Mouse (Mus musculus) right cerebral cortex, postnatal 14 days (tissue): ENCODE data around the gene Dhx58.
"Not testable (repeated sequence)": the region's sequence is repeated elsewhere in the genome, so short reads cannot be mapped to it uniquely, and the experiment has no call there.

Experiments
- DNase-seq: peaks from one replicate; pipeline ENCODE4 v3.0.0; 2022

The Dhx58 gene

DNA sequence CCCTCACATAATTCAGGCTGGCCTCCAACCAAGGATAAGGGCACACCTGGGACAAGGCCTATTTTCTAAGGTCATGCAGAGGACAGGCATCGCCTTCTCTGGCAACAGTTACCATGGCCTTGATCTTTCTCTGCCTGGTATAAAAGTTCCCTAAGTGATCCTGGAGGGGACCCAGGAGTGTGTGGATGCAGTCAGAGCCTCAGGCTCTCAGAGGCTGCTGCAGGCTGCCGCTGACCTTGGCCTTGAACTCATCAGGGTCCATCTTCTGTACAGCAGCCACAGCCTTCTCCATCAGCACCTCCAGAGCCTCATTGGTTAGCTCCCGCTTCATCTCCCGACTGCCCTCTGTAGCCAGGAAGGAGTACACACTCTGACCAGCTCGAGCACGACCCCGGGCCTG, 6.2 kb downstream of the Dhx58 start:
- no peak for DNase-seq

DNA sequence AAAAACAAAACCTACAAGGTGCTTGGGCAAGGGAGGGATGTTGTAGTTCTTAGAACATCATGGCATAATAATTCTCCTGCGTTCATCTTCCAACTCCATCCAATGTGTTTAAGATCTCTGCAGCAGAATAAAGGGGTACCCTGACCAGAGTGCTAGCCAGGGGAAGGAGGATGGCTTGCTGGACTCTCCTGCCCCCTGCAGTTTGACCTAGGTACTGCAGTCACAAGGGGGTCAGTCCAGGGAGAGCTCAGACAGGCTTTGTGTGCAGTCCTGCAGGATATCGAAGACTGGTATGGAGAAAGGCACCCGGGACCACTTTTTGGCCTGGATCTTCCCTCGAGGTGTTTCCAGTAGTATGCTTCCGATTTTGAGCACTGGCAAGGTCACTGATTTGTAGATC, 9.1 kb downstream of the Dhx58 start:
- DNase-seq: peak; percentile 69

DNA sequence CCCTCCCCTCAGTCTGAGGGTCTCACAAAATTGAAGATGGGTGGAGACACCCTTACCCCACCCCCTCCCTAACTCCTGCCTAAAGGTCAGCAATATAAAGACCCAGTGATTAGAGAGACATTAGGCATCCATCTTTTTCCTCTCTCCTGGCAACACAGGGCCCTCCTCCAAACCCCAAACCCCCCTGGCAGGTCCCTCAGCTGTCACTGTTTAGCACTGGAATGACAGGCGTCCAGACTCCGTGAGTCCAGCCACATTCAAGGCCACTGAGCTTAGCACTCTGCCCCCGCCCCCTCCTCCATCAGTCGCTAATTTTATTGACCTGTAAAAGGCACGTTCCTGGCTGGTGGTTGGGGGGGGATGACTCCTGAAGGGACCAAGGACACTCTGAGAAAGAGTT, 10.9 kb downstream of the Dhx58 start:
- DNase-seq: no peak

GRCm38 (mm10) chr11:100692164-100692616, 11.9 kb downstream of the Dhx58 start, which contains the start of gene Zfp385c:
Gene Zfp385c, minus strand, starts transcription at chr11:100692455.
- no peak for DNase-seq

DNA sequence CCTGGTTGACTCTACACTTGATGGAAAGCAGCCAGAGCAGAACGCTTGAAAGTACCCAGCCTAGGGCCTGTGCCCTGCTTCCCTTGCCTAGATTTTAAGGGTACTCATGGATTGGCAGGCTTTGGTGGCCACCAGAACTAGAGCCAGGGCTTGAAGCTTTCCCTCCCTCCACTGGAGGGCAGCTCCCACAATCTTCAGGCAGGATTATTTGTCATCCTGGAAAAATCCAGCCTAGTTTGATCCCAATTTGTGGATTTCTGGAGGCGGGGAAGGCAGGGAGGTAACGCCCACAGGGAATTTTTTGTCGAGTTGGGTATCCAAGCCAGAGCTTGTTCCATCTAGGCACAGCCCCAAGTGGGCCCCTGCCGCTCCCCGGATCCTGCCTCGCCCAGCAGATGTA, 13.7 kb downstream of the Dhx58 start:
- DNase-seq: no peak

- no peak for DNase-seq
These were observed 15.6 kb downstream of the Dhx58 start for GRCm38 (mm10) chr11:100688443-100688842.

DNA sequence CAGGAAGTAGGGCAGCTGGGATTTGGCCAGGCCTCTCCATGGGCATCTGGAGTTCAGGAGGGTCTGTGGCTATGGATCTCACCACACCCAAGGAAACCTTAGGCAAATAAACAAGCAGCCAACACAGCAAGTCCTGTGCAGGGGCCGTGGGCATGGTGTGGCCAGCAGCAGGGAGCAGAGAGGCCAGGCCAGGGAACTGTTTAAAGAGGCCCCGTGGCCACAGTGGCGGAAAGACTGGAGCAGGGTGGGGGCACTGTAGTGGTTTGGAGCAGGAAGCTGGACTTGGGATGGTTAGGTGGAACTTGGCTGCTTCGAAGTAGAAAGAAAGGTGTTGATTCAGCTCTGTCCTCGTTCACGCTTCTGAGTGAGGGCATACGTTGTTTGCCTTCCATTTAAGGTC, 16.8 kb downstream of the Dhx58 start:
- DNase-seq: no peak

GRCm38 (mm10) chr11:100685371-100685770, 18.7 kb downstream of the Dhx58 start:
- no peak for DNase-seq

DNA sequence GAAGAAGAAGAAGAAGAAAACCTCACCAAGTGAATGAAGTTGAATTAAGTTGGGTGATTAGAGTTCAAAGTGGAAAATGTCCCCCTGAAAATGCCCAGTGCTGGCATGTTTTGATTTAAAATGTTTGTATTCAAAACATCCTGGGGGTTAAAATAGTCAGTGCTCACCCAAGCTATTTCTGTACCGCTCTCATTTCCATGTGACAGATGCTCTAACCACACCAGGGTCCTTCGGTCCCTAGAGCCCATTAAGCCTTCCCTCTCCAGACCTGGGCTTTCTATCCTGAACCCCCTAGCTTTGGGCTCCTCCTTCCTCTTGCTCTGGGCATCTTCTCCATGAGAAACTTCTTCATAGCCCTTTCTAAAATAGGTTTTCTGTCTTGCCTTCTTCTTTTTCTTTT, 20.0 kb downstream of the Dhx58 start:
- no peak for DNase-seq

DNA sequence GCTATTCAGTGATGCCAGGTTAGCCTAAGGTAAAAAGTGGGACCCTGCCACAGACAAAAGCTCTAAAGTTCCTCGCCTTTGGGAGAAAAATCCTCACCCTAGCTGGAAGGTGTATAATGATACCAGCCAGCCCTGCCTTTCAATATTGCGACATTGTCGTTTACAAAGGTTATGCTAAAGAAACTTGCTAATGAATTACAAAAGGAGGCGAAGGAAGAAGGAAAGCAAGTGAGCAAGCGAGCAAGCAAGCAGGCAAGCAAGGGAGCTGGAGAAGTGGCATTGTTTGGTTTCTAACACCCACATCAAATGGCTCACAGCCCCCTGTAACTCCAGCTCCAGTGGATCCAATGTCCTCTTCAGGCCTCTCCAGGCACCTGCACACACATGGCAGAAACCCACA, 21.5 kb downstream of the Dhx58 start:
- DNase-seq: no peak

GRCm38 (mm10) chr11:100681826-100682225, 22.2 kb downstream of the Dhx58 start:
- no peak for DNase-seq

DNA sequence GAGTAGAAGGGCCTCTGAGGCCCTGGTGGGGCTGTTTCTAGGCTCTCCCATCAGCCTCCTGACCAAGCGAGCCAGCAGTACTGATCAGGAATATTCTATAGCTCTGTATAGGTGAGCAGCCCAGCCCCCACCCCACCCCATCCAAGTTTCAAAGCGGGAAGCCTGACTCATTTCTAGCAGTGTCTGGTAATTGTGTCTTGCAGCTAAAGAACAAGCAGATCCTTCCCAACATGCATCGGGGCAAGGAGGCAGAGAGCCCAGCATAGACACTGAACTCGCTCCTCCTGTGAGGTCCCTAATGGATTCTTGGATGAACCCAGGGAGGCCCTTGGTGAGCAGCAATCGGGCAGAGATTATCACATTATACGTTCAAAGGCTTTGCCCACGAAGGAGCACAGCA, 26.3 kb downstream of the Dhx58 start:
- DNase-seq: no peak

DNA sequence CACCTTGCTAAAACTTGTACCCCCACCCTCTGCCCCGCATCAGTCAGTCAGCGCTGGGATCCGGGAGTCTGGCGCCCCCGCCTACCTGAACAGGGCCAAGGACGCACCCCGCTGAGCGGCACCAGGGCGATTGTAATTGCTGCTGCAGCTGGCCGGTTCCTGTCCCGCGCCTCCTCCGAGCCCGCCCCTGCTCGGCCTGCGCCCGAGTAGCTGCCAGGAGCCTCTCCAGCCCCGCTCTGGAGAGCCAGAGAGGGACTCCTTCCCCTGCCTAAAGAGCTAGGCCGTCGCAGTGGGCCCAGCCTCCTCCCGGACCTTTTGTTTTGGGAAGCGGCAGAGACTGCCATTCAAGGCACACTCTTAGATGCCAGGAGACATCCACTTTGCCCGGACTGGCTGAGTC, 30.9 kb downstream of the Dhx58 start:
- DNase-seq: no peak

DNA sequence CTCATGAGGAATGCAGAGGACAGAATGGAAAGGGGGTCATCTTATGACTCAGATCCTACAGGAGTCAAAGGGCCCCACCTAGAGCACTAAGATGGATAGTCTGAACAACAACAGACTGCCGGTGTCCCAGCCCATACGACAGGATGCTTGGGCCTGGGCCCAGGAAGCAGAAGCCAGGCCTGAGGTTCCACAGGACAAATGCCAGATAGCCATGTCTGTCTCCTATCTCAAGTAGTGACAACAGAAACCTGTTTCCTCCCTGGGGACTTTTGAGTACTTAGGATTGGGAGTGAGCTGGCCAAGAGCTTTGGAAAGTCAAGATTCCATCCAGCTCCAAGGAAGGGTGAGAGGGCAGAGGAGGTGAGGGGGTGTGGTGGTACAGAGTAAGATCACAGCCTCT, 32.1 kb downstream of the Dhx58 start:
- DNase-seq: no peak

- no peak for DNase-seq
These were observed 33.0 kb downstream of the Dhx58 start for GRCm38 (mm10) chr11:100671049-100671448.

GRCm38 (mm10) chr11:100659806-100660205, 44.3 kb downstream of the Dhx58 start:
- no peak for DNase-seq

GRCm38 (mm10) chr11:100656458-100656857, 47.6 kb downstream of the Dhx58 start:
- DNase-seq: no peak

- DNase-seq: not testable (repeated sequence)
These were observed 48.5 kb downstream of the Dhx58 start for GRCm38 (mm10) chr11:100655589-100655988.

- no peak for DNase-seq
These were observed 52.3 kb downstream of the Dhx58 start for GRCm38 (mm10) chr11:100651748-100652147.

DNA sequence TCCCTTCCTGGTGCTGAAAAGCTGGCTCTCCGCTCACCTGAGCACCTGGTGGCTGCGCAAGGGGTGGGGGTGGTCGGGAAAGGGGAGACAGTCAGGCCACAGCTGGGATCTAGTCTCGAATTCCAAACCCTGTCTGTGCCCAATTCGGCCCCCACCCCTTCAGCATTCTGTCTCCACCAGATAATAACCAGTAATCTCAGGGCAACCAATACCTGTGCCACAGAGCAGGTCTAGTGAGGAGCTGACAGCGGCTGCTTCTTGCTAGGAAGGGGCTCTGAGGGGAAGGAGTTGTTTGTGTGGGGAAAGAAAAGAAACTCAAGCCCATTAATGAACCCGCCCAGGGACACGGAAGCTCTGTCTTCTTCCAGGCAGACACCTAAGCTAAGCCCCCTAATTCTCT, 52.9 kb downstream of the Dhx58 start:
- no peak for DNase-seq

DNA sequence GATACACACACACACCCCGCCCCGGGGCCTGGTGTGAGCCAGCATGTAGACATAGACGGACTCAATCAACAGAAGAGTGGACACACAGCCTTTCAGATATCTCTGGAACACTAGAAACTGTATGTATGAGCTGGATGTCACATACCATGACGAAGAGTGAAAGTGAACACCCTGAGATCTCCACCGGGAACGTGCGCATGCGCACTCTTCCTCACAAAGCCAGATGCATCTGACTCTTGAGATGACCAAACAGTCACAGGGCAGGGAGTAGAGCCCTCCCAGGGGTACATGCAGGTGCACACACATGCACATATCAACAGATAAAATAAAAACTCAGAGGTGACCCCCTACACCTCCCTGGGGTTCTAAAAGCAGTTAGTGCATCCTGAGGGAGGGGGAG, 55.7 kb downstream of the Dhx58 start:
- DNase-seq: no peak

DNA sequence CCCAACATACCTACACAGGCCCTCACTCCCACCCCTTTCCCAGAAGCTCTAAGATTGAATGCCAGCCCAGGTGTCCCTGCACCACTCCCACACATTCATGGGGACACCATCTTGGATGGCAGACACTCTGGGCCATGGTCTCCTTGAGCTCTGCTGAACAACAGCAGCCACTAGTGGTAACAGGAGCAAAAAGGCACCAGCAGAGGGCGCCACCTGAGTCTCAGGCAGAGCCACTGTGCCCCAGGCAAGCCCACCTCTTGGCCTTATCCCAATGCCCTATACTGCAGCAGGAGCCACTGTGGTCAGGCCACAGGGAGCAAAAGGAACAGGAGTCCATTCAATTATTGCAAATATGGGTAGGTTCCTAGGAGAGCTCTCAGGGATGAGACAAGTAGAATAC, 57.8 kb downstream of the Dhx58 start:
- DNase-seq: peak; percentile 65
